Mouse (Mus musculus) hindbrain, embryonic 15.5 days (tissue): ENCODE measurements around the gene Olfr735. TPM values are rescaled to one million over a fixed set of nuclear protein-coding genes. Genes with fewer than 3 reads are reported as not detected.

Source experiments
- ATAC-seq: fragments of 200-750 bp; cut with Nextera tagmentation; 2 replicates; pipeline ENCODE4 v1.8.0; 2017; ENCODE audit warnings: low read depth, moderate number of reproducible peaks, moderate TSS enrichment; ENCODE audit not compliant: low FRiP score
- H3K27ac ChIP-seq: fragments of 300-500 bp; sonication (generic); replicated peaks from 2 replicates; pipeline ENCODE4 v1.5.1; 2015; ENCODE audit warnings: mild to moderate bottlenecking, inconsistent platforms
- H3K27me3 ChIP-seq: fragments of 300-500 bp; sonication (generic); 2 replicates; pipeline ENCODE4 v1.6.1; 2015; ENCODE audit warnings: control low read depth, inconsistent platforms
- H3K36me3 ChIP-seq: fragments of 300-500 bp; sonication (generic); 2 replicates; pipeline ENCODE4 v1.6.1; 2015; ENCODE audit warnings: control low read depth, inconsistent platforms
- H3K4me1 ChIP-seq: fragments of 300-500 bp; sonication (generic); replicated peaks from 2 replicates; pipeline ENCODE4 v1.6.1; 2015; ENCODE audit warnings: control low read depth, inconsistent platforms
- H3K4me2 ChIP-seq: fragments of 300-500 bp; sonication (generic); 2 replicates; pipeline ENCODE4 v1.6.1; 2015; ENCODE audit warnings: moderate library complexity, mild to moderate bottlenecking, inconsistent platforms
- H3K4me3 ChIP-seq: fragments of 300-500 bp; sonication (generic); 2 replicates; pipeline ENCODE4 v1.5.1; 2015; ENCODE audit warnings: mild to moderate bottlenecking, inconsistent platforms
- H3K9ac ChIP-seq: fragments of 300-500 bp; sonication (generic); 2 replicates; pipeline ENCODE4 v1.6.1; 2015; ENCODE audit warnings: inconsistent platforms
- H3K9me3 ChIP-seq: fragments of 300-500 bp; sonication (generic); 2 replicates; pipeline ENCODE4 v1.6.1; 2016; ENCODE audit warnings: control low read depth, inconsistent platforms
- WGBS: fragments of 180-500 bp; shearing (Covaris S2); methylation state at CpG from one replicate; pipeline ENCODE4 v1.1.7; 2015; 5-methylcytosine and 5-hydroxymethylcytosine counted together
- polyA plus RNA-seq: library from polyadenylated mRNA; unstranded; fragments of >200 nt; fragmentation: Nextera tagmentation; extraction: Ambion mirVana; gene quantifications from 2 replicates; pipeline ENCODE4 v1.2.1, GENCODE M21; 2015

The Olfr735 gene
- not detected in 2 replicates for polyA plus RNA-seq

- Histone ChIP-seq H3K4me3 (no peak within 1 kb of the TSS), H3K9me3 (no peaks in the 10 kb centered on the region), H3K9ac (no peak within 1 kb of the TSS), H3K27me3 (no peaks in the 10 kb centered on the region), H3K27ac (no peak within 1 kb of the TSS), H3K4me1 (no peaks in the 10 kb centered on the region), H3K4me2 (no peak within 1 kb of the TSS), H3K36me3 (no peaks in the 10 kb centered on the region)
- no peak for ATAC-seq
- 75% methylated on average over 2 of the region's 2 CpGs for WGBS
These were observed at the start of gene Olfr735 for GRCm38 (mm10) chr14:50348796-50349195. TSS of gene Olfr735 (minus strand) at chr14:50348872.

- Histone ChIP-seq H3K36me3 (no peaks in the 10 kb centered on the region), H3K4me1 (no peaks in the 10 kb centered on the region), H3K4me2 (no peak within 1 kb of the TSS), H3K9ac (no peak within 1 kb of the TSS), H3K27me3 (no peaks in the 10 kb centered on the region), H3K9me3 (no peaks in the 10 kb centered on the region), H3K4me3 (no peak within 1 kb of the TSS), H3K27ac (no peak within 1 kb of the TSS)
- no peak for ATAC-seq
- WGBS: 88% methylated on average over 2 of the region's 2 CpGs
These were observed 32.2 kb upstream of the Olfr735 start, which contains the start of gene Olfr736 for GRCm38 (mm10) chr14:50380863-50381262. TSS of gene Olfr736 (plus strand) at chr14:50381163.

- H3K36me3 ChIP-seq: no peaks in the 10 kb centered on the region
- no peak overlapping the region for H3K27ac ChIP-seq
- no peak overlapping the region for H3K4me2 ChIP-seq
- no peak overlapping the region for H3K4me3 ChIP-seq
- H3K9ac ChIP-seq: no peak overlapping the region
- no peaks in the 10 kb centered on the region for H3K4me1 ChIP-seq
- WGBS: 88% methylated on average over 2 of the region's 2 CpGs
- no peaks in the 10 kb centered on the region for H3K27me3 ChIP-seq
- no peak for ATAC-seq
- H3K9me3 ChIP-seq: no peaks in the 10 kb centered on the region
These were observed 14.9 kb upstream of the Olfr735 start for GRCm38 (mm10) chr14:50363561-50363960.

DNA sequence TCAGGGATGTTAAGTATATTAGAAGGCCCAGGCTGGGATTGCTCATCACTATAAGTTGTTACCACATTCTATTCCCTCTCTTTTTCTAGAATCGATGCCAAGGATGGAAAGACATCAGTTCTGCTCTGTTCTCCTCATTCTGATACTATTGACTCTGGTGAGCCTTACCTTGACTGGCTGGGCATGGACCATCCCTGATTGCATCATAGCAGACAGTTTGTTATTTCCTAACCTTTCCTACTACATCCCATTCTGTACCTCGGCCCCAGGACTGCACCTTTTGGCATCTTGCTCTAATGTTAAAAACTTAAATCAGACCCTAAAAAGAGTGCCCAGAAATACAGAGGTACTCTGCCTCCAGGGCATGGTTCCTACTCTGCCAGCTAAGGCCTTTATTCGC lies 11.8 kb upstream of the Olfr735 start:
- no peaks in the 10 kb centered on the region for H3K36me3 ChIP-seq
- no peaks in the 10 kb centered on the region for H3K4me1 ChIP-seq
- 93% methylated on average over 3 of the region's 3 CpGs for WGBS

GRCm38 (mm10) chr14:50357593-50357992 lies 8.9 kb upstream of the Olfr735 start, which contains the start of gene Tlr11:
TSS of gene Tlr11 (plus strand) at chr14:50357914.
- Histone ChIP-seq H3K9ac (no peak within 1 kb of the TSS), H3K9me3 (no peaks in the 10 kb centered on the region), H3K4me1 (no peaks in the 10 kb centered on the region), H3K27ac (no peak within 1 kb of the TSS), H3K27me3 (no peaks in the 10 kb centered on the region), H3K4me2 (no peak within 1 kb of the TSS), H3K36me3 (no peaks in the 10 kb centered on the region), H3K4me3 (no peak within 1 kb of the TSS)
- ATAC-seq: no peak
- WGBS: 88% methylated on average over 2 of the region's 2 CpGs

More for the DNA sequence above, 11.8 kb upstream of the Olfr735 start:
- no peak overlapping the region for H3K9ac ChIP-seq
- H3K27ac ChIP-seq: no peak overlapping the region
- no peak overlapping the region for H3K4me2 ChIP-seq
- no peaks in the 10 kb centered on the region for H3K27me3 ChIP-seq
- no peaks in the 10 kb centered on the region for H3K9me3 ChIP-seq
- H3K4me3 ChIP-seq: no peak overlapping the region
- no peak for ATAC-seq

GRCm38 (mm10) chr14:50356725-50357124 lies 8.1 kb upstream of the Olfr735 start:
- 87% methylated on average over 2 of the region's 2 CpGs for WGBS
- ATAC-seq: no peak
- H3K4me2 ChIP-seq: no peak overlapping the region

GRCm38 (mm10) chr14:50352438-50352837 lies 3.8 kb upstream of the Olfr735 start:
- 50% methylated on average over 3 of the region's 3 CpGs for WGBS

More at GRCm38 (mm10) chr14:50356725-50357124, 8.1 kb upstream of the Olfr735 start:
- Histone ChIP-seq H3K4me3 (no peak overlapping the region), H3K4me1 (no peaks in the 10 kb centered on the region), H3K36me3 (no peaks in the 10 kb centered on the region), H3K9ac (no peak overlapping the region), H3K27ac (no peak overlapping the region), H3K27me3 (no peaks in the 10 kb centered on the region), H3K9me3 (no peaks in the 10 kb centered on the region)

GRCm38 (mm10) chr14:50326661-50327060 lies 22.0 kb downstream of the Olfr735 start, which contains the start of gene Olfr734:
TSS of gene Olfr734 (minus strand) at chr14:50326761.
- H3K36me3 ChIP-seq: no peaks in the 10 kb centered on the region
- no peak for ATAC-seq

More at GRCm38 (mm10) chr14:50352438-50352837, 3.8 kb upstream of the Olfr735 start:
- Histone ChIP-seq H3K36me3 (no peaks in the 10 kb centered on the region), H3K9ac (no peak overlapping the region), H3K27me3 (no peaks in the 10 kb centered on the region), H3K4me1 (no peaks in the 10 kb centered on the region), H3K27ac (no peak overlapping the region), H3K4me3 (no peak overlapping the region), H3K4me2 (no peak overlapping the region), H3K9me3 (no peaks in the 10 kb centered on the region)
- ATAC-seq: no peak

GRCm38 (mm10) chr14:50301422-50301821 lies 47.2 kb downstream of the Olfr735 start, which contains the start of gene Olfr733:
TSS of gene Olfr733 (minus strand) at chr14:50301522.
- no peak within 1 kb of the TSS for H3K4me2 ChIP-seq

More at GRCm38 (mm10) chr14:50326661-50327060, 22.0 kb downstream of the Olfr735 start, which contains the start of gene Olfr734:
- Histone ChIP-seq H3K9me3 (no peaks in the 10 kb centered on the region), H3K4me3 (no peak within 1 kb of the TSS), H3K27ac (no peak within 1 kb of the TSS), H3K9ac (no peak within 1 kb of the TSS), H3K4me2 (no peak within 1 kb of the TSS), H3K4me1 (no peaks in the 10 kb centered on the region), H3K27me3 (no peaks in the 10 kb centered on the region)
- 76% methylated on average over 1 of the region's 1 CpGs for WGBS

More at GRCm38 (mm10) chr14:50301422-50301821, 47.2 kb downstream of the Olfr735 start, which contains the start of gene Olfr733:
- no peak for ATAC-seq
- Histone ChIP-seq H3K4me3 (no peak within 1 kb of the TSS), H3K36me3 (no peaks in the 10 kb centered on the region), H3K27me3 (no peaks in the 10 kb centered on the region), H3K9me3 (no peaks in the 10 kb centered on the region), H3K27ac (no peak within 1 kb of the TSS), H3K9ac (no peak within 1 kb of the TSS), H3K4me1 (no peaks in the 10 kb centered on the region)

Other genes with a start within 250 kb of the Olfr735 start
- gene Olfr727, start 225.7 kb downstream of the Olfr735 start, polyA plus RNA-seq: not detected in 2 replicates
- gene Olfr728, start 206.2 kb downstream of the Olfr735 start, polyA plus RNA-seq: 0.03 TPM in 1 of 2 replicates, not detected in the other
- not detected in 2 replicates for gene Olfr729, start 196.0 kb downstream of the Olfr735 start, polyA plus RNA-seq
- gene Olfr730, start 160.7 kb downstream of the Olfr735 start, polyA plus RNA-seq: not detected in 2 replicates
- gene Olfr731, start 107.0 kb downstream of the Olfr735 start, polyA plus RNA-seq: not detected in 2 replicates
- not detected in 2 replicates for gene Olfr732, start 64.7 kb downstream of the Olfr735 start, polyA plus RNA-seq
- gene Olfr733, start 47.4 kb downstream of the Olfr735 start, polyA plus RNA-seq: not detected in 2 replicates
- not detected in 2 replicates for gene Olfr734, start 22.1 kb downstream of the Olfr735 start, polyA plus RNA-seq
- not detected in 2 replicates for gene Tlr11, start 9.0 kb upstream of the Olfr735 start, polyA plus RNA-seq
- gene Olfr736, start 32.3 kb upstream of the Olfr735 start, polyA plus RNA-seq: not detected in 2 replicates
- gene Olfr738, start 58.7 kb upstream of the Olfr735 start, polyA plus RNA-seq: not detected in 2 replicates
- not detected in 2 replicates for gene Olfr739, start 69.8 kb upstream of the Olfr735 start, polyA plus RNA-seq
- gene Olfr740, start 96.7 kb upstream of the Olfr735 start, polyA plus RNA-seq: not detected in 2 replicates
- gene Olfr741, start 123.9 kb upstream of the Olfr735 start, polyA plus RNA-seq: not detected in 2 replicates
- gene Olfr742, start 154.7 kb upstream of the Olfr735 start, polyA plus RNA-seq: not detected in 2 replicates
- not detected in 2 replicates for gene Olfr743, start 173.0 kb upstream of the Olfr735 start, polyA plus RNA-seq